Mouse (Mus musculus) kidney, embryonic 15.5 days (tissue): ENCODE measurements at regions not wholly inside any gene's neighbourhood (a gene's known extent, or its start where the extent isn't known, plus 50 kb on each side); places are given as distances from the start of the nearest gene placed in this dataset.
"Not testable (repeated sequence)": the region's sequence is repeated elsewhere in the genome, so short reads cannot be mapped to it uniquely, and the experiment has no call there.

Experiments
- ATAC-seq: fragments of 200-750 bp; cut with Nextera tagmentation; replicated peaks from 2 replicates; pipeline ENCODE4 v1.8.0; 2017; ENCODE audit warnings: moderate TSS enrichment; ENCODE audit not compliant: low FRiP score
- H3K27ac ChIP-seq: fragments of 300-500 bp; sonication (generic); 2 replicates; pipeline ENCODE4 v1.5.1; 2015; ENCODE audit warnings: mild to moderate bottlenecking, inconsistent platforms
- H3K27me3 ChIP-seq: fragments of 300-500 bp; sonication (generic); 2 replicates; pipeline ENCODE4 v1.6.1; 2015; ENCODE audit warnings: inconsistent platforms
- H3K36me3 ChIP-seq: fragments of 300-500 bp; sonication (generic); 2 replicates; pipeline ENCODE4 v1.6.1; 2015; ENCODE audit warnings: inconsistent platforms
- H3K4me1 ChIP-seq: fragments of 300-500 bp; sonication (generic); 2 replicates; pipeline ENCODE4 v1.6.1; 2015; ENCODE audit warnings: inconsistent platforms
- H3K4me2 ChIP-seq: fragments of 300-500 bp; sonication (generic); 2 replicates; pipeline ENCODE4 v1.6.1; 2015; ENCODE audit warnings: moderate library complexity, mild to moderate bottlenecking, inconsistent platforms
- H3K4me3 ChIP-seq: fragments of 300-500 bp; sonication (generic); replicated peaks from 2 replicates; pipeline ENCODE4 v1.5.1; 2015; ENCODE audit warnings: mild to moderate bottlenecking, inconsistent platforms
- H3K9ac ChIP-seq: fragments of 300-500 bp; sonication (generic); 2 replicates; pipeline ENCODE4 v1.6.1; 2015; ENCODE audit warnings: mild to moderate bottlenecking, inconsistent platforms
- H3K9me3 ChIP-seq: fragments of 300-500 bp; sonication (generic); replicated peaks from 2 replicates; pipeline ENCODE4 v1.6.1; 2016; ENCODE audit warnings: inconsistent platforms
- WGBS: fragments of 180-500 bp; shearing (Covaris S2); methylation state at CpG from one replicate; pipeline ENCODE4 v1.1.7; 2015; ENCODE audit warnings: mixed read lengths; 5-methylcytosine and 5-hydroxymethylcytosine counted together

DNA sequence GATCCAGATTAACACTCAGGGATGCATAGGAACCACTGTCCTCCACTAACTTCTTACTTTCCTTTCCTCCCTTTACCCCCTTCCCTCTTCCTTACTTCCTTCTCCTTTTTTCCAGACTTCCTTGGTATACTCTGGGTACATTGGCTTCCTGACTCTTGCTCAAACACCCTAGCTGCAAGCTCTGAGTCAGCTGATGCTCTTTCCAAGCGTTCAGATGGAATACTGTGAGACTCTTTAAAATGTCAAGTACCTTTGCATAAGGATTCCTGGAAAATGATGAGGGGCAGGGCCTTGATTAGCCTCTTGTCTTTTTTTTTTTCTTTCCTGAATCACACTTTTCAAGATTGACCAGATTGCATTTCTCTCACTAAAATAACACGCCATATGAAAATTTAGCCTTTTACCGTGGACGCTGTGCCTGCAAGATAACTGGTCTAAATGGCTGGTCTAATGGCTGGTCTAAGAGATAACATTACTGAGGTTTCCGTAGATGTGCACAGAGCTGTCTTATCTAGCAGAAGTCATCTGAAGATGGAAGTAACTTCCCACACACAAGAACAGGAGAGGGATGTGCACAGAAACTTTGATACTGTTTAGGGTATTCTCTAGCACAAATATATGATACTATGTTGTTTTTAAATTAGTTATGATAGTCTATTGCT lies 404.9 kb downstream of the Rprm start:
- Histone ChIP-seq H3K4me2 (no peak overlapping the region), H3K9me3 (no peaks in the 10 kb centered on the region), H3K36me3 (no peaks in the 10 kb centered on the region), H3K27me3 (no peaks in the 10 kb centered on the region), H3K4me3 (no peak overlapping the region), H3K27ac (no peak overlapping the region), H3K9ac (no peak overlapping the region), H3K4me1 (no peaks in the 10 kb centered on the region)
- ATAC-seq, result no peak
- 72% methylated on average over 5 of the region's 5 CpGs for WGBS

DNA sequence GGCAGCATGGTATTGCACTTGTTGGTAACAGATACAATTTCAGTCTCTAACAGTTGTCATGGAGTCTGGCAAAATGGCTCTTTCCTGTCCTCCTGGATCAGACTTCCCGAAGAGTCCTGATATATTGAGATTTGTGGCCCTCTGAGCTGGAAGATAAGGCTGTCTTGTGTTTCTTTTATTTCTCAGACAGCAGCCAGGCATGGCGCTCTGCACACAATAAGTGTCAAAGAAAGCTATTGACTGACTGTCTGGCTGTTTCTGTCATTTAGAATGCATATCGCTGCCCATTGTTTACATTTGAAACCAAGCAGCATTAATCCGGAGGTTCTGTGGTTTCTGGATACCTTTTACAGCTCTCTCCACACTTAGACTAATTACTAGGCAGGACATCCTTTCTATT lies 402.8 kb downstream of the Rprm start:
- Histone ChIP-seq H3K27me3 (no peaks in the 10 kb centered on the region), H3K4me3 (no peak overlapping the region), H3K9me3 (no peaks in the 10 kb centered on the region), H3K4me2 (no peak overlapping the region), H3K36me3 (no peaks in the 10 kb centered on the region), H3K9ac (no peak overlapping the region), H3K4me1 (no peaks in the 10 kb centered on the region), H3K27ac (no peak overlapping the region)
- 26% methylated on average over 4 of the region's 4 CpGs for WGBS
- no peak for ATAC-seq

DNA sequence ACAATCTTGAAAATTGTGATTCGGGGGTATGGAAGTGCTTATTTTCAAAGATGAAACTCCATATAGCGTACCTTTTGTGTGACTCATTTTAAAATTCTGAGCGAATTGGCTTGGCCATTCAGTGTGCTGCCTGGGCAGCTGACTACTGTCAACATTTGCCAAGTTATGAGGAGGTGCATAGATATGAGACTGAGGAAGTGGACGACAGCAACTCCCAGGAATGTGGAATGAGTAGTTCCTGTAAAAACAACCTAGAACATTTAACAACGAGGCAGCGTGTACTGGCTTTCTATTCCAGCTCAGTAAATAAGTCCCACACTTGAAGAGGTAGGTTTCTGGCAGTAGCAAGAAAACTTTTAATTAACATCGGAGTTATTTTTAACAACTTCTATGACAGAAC lies 398.1 kb downstream of the Rprm start:
- no peak overlapping the region for H3K27ac ChIP-seq
- H3K36me3 ChIP-seq, result no peaks in the 10 kb centered on the region
- no peaks in the 10 kb centered on the region for H3K27me3 ChIP-seq
- 76% methylated on average over 7 of the region's 7 CpGs for WGBS
- H3K4me3 ChIP-seq, result no peak overlapping the region
- no peak overlapping the region for H3K9ac ChIP-seq
- H3K4me2 ChIP-seq, result no peak overlapping the region
- no peak for ATAC-seq
- H3K4me1 ChIP-seq, result no peaks in the 10 kb centered on the region
- no peaks in the 10 kb centered on the region for H3K9me3 ChIP-seq

DNA sequence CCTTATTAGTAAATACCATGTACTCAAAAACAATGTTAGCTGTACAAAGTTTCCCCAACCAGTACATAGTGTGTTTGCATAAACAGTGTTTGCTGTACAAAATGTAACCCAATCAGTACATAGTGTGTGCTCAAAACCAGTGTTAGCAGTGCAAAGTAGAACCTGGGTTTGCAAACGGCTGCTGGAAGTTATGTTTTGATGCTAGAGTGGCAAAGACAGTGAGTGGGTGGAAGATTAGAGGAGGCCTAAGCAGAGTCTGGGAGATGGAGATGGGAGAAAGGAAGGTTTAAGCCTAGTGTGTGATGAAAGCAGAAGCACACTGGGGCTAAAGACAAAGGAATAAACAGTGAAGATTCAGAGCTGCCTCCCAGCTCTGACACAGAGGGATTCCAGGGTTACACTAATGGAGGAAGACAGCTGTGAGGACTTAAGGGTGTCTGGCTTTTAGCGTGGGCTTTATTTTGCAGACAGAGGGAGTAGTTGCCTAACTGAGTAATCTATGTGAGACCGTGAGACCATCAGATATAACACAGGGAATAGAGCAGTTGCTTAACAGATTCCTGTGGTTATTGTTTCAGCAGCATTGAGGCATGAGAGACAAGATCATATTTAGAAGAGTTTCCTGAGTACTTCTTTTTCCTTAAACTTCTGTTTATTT lies 396.0 kb downstream of the Rprm start:
- Histone ChIP-seq H3K27ac (no peak overlapping the region), H3K9me3 (no peaks in the 10 kb centered on the region), H3K9ac (no peak overlapping the region), H3K4me2 (no peak overlapping the region), H3K4me1 (no peaks in the 10 kb centered on the region), H3K36me3 (no peaks in the 10 kb centered on the region), H3K27me3 (no peaks in the 10 kb centered on the region), H3K4me3 (no peak overlapping the region)
- no peak for ATAC-seq
- WGBS, result 48% methylated on average over 3 of the region's 3 CpGs

DNA sequence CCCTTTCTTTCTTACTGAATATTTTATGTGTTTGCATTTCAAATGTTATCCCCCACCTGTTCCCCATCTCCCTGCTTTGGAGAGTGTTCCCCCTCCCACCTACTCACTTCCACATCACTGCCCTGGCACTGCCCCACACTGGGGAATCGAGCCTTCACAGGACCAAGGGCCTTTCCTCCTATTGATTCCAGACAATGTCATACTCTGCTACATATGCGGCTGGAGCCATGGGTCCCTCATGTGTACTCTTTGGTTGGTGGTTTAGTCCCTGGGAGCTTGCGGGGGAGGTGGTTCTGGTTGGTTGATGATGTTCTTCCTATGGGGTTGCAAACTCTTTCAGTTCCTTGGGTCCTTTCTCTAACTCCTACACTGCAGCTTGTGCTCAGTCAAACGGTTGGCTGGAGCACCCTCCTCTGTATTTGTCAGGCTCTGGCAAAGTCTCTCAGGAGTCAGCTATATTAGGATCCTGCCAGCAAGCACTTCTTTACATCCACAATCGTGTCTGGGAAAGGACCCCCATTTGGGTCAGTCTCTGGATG lies 393.7 kb downstream of the Rprm start:
- no peak overlapping the region for H3K4me3 ChIP-seq
- peak; percentile 90 for ATAC-seq
- no peak overlapping the region for H3K27ac ChIP-seq
- no peaks in the 10 kb centered on the region for H3K36me3 ChIP-seq
- H3K9me3 ChIP-seq, result no peaks in the 10 kb centered on the region
- no peak overlapping the region for H3K9ac ChIP-seq
- 50% methylated on average over 5 of the region's 5 CpGs for WGBS
- H3K4me1 ChIP-seq, result no peaks in the 10 kb centered on the region
- no peak overlapping the region for H3K4me2 ChIP-seq
- H3K27me3 ChIP-seq, result no peaks in the 10 kb centered on the region

DNA sequence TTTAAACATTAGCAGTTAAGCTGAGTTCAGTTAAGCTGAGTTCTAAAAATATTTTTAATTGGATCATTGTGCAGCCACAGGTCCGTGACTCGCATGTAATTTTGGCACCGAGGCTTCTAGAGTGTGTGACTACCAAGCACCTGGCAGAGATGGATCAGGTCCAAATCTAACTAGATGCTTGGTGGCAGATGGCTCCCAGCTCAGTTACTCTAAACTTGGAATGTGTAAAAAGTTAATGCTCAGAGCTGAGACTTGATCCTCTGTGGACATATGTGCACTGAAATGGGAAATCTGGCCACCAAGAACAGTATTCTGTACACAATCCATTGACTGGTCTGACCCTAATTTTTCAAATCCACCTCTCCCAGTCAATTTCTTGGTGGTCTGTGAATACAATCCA lies 374.1 kb downstream of the Rprm start:
- ATAC-seq, result no peak
- no peaks in the 10 kb centered on the region for H3K4me1 ChIP-seq
- WGBS, result 69% methylated on average over 3 of the region's 3 CpGs
- H3K9me3 ChIP-seq, result no peaks in the 10 kb centered on the region
- no peaks in the 10 kb centered on the region for H3K36me3 ChIP-seq
- no peak overlapping the region for H3K27ac ChIP-seq
- no peaks in the 10 kb centered on the region for H3K27me3 ChIP-seq
- H3K9ac ChIP-seq, result no peak overlapping the region
- H3K4me2 ChIP-seq, result no peak overlapping the region
- no peak overlapping the region for H3K4me3 ChIP-seq

DNA sequence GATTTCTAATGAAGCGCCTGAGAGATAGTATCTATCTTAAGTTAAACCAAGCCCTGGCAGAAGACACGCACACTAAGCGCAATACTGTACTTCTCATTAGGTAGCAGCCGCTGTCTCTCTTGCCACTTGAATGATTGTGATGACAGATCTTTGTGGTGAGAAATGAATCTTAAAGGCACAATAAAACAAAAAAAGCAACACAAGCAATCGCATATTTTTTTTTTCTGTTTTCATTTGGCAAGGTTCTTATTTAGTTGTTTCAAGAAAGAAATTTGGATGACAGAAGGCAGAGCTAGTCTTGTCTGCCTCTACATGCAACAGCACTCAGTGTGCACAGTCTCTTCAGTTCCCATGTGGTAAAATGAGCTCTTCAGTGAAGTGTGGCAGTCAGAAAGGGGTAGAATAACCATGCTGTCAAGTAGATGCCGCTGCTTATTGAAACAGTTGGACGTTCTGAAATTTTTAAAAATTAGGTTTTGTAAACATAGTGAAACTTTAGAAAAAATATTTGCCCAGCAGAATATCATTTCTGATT lies 372.2 kb downstream of the Rprm start:
- H3K4me3 ChIP-seq, result no peak overlapping the region
- no peaks in the 10 kb centered on the region for H3K9me3 ChIP-seq
- H3K4me1 ChIP-seq, result no peaks in the 10 kb centered on the region
- H3K36me3 ChIP-seq, result no peaks in the 10 kb centered on the region
- H3K9ac ChIP-seq, result no peak overlapping the region
- no peak overlapping the region for H3K27ac ChIP-seq
- no peaks in the 10 kb centered on the region for H3K27me3 ChIP-seq
- ATAC-seq, result no peak
- no peak overlapping the region for H3K4me2 ChIP-seq
- WGBS, result 80% methylated on average over 7 of the region's 7 CpGs

DNA sequence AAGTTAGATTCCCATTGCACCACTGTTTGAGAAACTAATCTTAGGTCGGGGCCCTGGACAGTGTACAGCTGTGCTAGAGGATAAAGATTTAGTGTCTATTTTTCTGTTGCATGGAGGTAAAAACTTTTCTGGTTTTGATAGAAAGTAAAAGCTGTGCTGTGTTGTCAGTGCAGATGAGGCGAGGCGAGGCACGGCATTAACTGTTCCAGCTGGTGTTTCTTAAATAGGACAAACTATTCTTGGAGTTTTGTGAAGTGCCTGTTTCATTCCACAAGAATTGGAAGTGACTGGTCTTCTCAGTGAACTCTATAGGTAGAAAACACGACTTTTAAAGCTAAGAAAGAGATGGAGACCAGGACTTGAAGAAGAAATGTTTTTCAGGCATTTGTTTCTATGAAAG lies 370.3 kb downstream of the Rprm start:
- 55% methylated on average over 5 of the region's 5 CpGs for WGBS
- ATAC-seq, result no peak
- Histone ChIP-seq H3K36me3 (no peaks in the 10 kb centered on the region), H3K9me3 (no peaks in the 10 kb centered on the region), H3K9ac (no peak overlapping the region), H3K27ac (no peak overlapping the region), H3K4me1 (no peaks in the 10 kb centered on the region), H3K27me3 (no peaks in the 10 kb centered on the region), H3K4me3 (no peak overlapping the region), H3K4me2 (no peak overlapping the region)

DNA sequence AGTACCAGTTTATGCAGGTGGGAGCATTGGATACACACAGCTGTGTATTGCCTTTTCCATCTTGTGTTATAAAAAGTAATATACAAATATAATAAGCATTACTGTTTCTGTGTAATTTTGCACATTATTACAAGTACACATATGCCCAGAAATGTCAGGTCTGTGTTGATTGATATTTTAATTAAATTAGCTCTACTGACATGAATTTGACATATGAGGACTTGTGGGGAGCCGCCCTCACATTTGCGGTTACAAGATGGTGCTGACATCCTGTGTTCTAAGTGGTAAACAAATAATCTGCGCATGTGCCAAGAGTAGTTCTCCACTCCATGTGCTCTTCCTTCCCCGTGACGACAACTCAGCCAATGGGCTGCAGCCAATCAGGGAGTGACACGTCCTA lies 362.1 kb downstream of the Rprm start:
- WGBS, result 90% methylated on average over 6 of the region's 6 CpGs
- no peak for ATAC-seq
- no peak overlapping the region for H3K4me2 ChIP-seq
- no peaks in the 10 kb centered on the region for H3K27me3 ChIP-seq
- H3K36me3 ChIP-seq, result no peaks in the 10 kb centered on the region
- H3K4me1 ChIP-seq, result no peaks in the 10 kb centered on the region
- H3K27ac ChIP-seq, result no peak overlapping the region
- no peaks in the 10 kb centered on the region for H3K9me3 ChIP-seq
- no peak overlapping the region for H3K4me3 ChIP-seq
- H3K9ac ChIP-seq, result no peak overlapping the region

DNA sequence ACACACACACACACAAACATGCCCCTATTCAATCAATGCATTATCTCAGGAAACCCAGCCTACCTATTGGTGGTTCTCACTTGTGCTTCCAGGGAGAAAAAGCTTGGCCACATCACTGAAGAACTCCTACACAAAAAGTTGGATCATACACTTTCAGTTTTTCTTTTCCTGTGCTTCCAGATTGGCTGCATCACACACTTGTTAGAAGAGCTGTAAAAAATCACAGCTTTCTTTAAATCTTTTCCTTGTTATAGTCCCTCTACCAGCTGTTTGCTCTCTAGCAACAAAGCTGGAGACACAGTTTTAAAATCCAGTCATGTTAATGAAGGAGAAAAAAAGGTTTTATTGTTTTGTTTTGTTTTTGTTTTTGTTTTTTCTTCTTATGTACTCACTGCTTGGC lies 356.7 kb downstream of the Rprm start:
- no peaks in the 10 kb centered on the region for H3K36me3 ChIP-seq
- no peak overlapping the region for H3K9ac ChIP-seq
- H3K4me1 ChIP-seq, result no peaks in the 10 kb centered on the region
- no peaks in the 10 kb centered on the region for H3K27me3 ChIP-seq
- no peak for ATAC-seq
- no peak overlapping the region for H3K4me3 ChIP-seq
- H3K27ac ChIP-seq, result no peak overlapping the region
- H3K9me3 ChIP-seq, result no peaks in the 10 kb centered on the region
- H3K4me2 ChIP-seq, result no peak overlapping the region

DNA sequence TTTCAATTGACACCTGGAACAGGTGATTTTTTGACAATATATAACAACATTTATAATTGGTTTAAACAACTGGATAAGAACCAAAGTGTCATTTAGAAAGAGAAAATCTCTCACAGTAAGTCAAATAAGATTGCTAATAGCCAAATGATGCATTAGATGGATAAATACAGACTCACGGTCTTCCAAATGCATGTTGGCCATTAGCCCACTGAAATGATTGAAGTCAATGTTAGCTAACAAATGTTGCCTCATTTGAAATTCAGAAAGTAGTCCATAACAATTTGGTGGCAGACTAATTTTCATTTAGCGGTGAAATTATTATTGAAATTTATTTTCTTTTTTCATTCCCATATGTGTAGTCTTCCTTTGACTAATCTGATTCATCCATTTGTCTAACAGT lies 354.9 kb downstream of the Rprm start:
- Histone ChIP-seq H3K27me3 (no peaks in the 10 kb centered on the region), H3K27ac (no peak overlapping the region), H3K9ac (no peak overlapping the region), H3K36me3 (no peaks in the 10 kb centered on the region), H3K4me1 (no peaks in the 10 kb centered on the region), H3K4me2 (no peak overlapping the region), H3K9me3 (no peaks in the 10 kb centered on the region), H3K4me3 (no peak overlapping the region)
- 94% methylated on average over 2 of the region's 2 CpGs for WGBS
- ATAC-seq, result no peak

DNA sequence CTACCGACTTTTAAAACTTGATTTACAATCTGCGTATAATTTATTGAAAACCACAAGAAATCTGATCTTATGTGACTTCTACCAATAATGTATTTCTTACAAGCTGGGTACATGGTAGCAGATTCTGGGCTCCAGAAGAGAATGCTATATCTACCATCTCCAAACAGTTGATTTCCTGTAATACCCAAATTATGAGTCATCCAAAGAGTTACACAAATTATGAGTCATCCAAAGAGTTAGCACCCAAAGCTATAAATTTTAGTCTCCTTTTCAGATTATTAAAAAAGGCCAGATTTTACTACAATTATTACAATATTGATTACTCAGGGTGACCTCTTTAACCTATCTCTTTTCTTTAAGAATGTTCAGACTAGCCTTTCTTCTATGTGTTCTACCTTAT lies 321.9 kb downstream of the Rprm start:
- ATAC-seq, result no peak
- Histone ChIP-seq H3K9me3 (no peaks in the 10 kb centered on the region), H3K27me3 (no peaks in the 10 kb centered on the region), H3K36me3 (no peaks in the 10 kb centered on the region), H3K9ac (no peak overlapping the region), H3K4me3 (no peak overlapping the region), H3K4me2 (no peak overlapping the region), H3K4me1 (no peaks in the 10 kb centered on the region), H3K27ac (no peak overlapping the region)
- WGBS, result 87% methylated on average over 2 of the region's 2 CpGs

DNA sequence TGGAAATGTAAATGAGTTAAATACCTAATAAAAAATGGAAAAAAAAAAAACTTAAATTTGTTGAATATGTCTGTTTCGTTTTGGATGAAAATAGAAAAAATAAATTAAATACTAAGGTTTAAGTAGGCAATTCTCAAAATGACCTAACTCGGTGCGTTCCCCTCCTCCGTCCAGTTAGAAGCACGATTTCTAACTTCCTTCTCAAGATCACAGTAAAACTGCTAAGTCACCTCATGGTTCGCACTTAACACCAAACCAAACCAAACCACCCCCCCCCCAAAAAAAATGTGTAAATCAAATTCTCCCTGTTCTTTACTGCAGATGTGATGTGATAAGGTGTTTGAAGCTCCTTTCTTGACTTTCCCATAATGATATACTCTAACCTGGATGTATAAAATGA lies 303.3 kb downstream of the Rprm start:
- H3K9me3 ChIP-seq, H3K36me3 ChIP-seq, H3K4me3 ChIP-seq, ATAC-seq, H3K27ac ChIP-seq, H3K4me1 ChIP-seq, H3K27me3 ChIP-seq, H3K9ac ChIP-seq, H3K4me2 ChIP-seq: not testable (repeated sequence)
- 72% methylated on average over 2 of the region's 6 CpGs for WGBS
